Mouse (Mus musculus) heart, embryonic 11.5 days (tissue): ENCODE measurements around the gene Nop2. TPM values are rescaled to one million over a fixed set of nuclear protein-coding genes. Genes with fewer than 3 reads are reported as not detected.
"Not testable (repeated sequence)": the region's sequence is repeated elsewhere in the genome, so short reads cannot be mapped to it uniquely, and the experiment has no call there.

Experiments used
- ATAC-seq: fragments of 200-750 bp; cut with Nextera tagmentation; replicated peaks from 2 replicates; pipeline ENCODE4 v1.8.0; 2017; ENCODE audit warnings: moderate library complexity; ENCODE audit not compliant: insufficient number of reproducible peaks, low FRiP score, low TSS enrichment
- H3K27ac ChIP-seq: fragments of 300-500 bp; sonication (generic); 2 replicates; pipeline ENCODE4 v1.5.1; 2014; ENCODE audit warnings: mild to moderate bottlenecking, low read depth, low read length
- H3K27me3 ChIP-seq: fragments of 300-500 bp; sonication (generic); 2 replicates; pipeline ENCODE4 v1.6.1; 2014; ENCODE audit warnings: mild to moderate bottlenecking, low read length, mixed read lengths; ENCODE audit not compliant: control insufficient read depth, insufficient read depth
- H3K36me3 ChIP-seq: fragments of 300-500 bp; sonication (generic); 2 replicates; pipeline ENCODE4 v1.6.1; 2014; ENCODE audit warnings: mild to moderate bottlenecking, low read length, moderate library complexity, mixed read lengths; ENCODE audit not compliant: control insufficient read depth, insufficient read depth
- H3K4me1 ChIP-seq: fragments of 300-500 bp; sonication (generic); 2 replicates; pipeline ENCODE4 v1.6.1; 2014; ENCODE audit warnings: low read length; ENCODE audit not compliant: control insufficient read depth, insufficient read depth
- H3K4me2 ChIP-seq: fragments of 300-500 bp; sonication (generic); 2 replicates; pipeline ENCODE4 v1.6.1; 2014; ENCODE audit warnings: mild to moderate bottlenecking, moderate library complexity
- H3K4me3 ChIP-seq: fragments of 300-500 bp; sonication (generic); 2 replicates; pipeline ENCODE4 v1.5.1; 2014; ENCODE audit warnings: low read depth, low read length
- H3K9ac ChIP-seq: fragments of 300-500 bp; sonication (generic); 2 replicates; pipeline ENCODE4 v1.6.1; 2014; ENCODE audit warnings: mild to moderate bottlenecking, low read depth, low read length, moderate library complexity
- H3K9me3 ChIP-seq: fragments of 300-500 bp; sonication (generic); replicated peaks from 2 replicates; pipeline ENCODE4 v1.6.1; 2016; ENCODE audit warnings: low read length; ENCODE audit not compliant: control insufficient read depth
- WGBS: fragments of 180-500 bp; shearing (Covaris S2); extraction: QIAGEN DNeasy Blood & Tissue Kit; methylation state at CpG from one replicate; pipeline ENCODE4 v1.1.7; 2014; ENCODE audit not compliant: insufficient replicate concordance; 5-methylcytosine and 5-hydroxymethylcytosine counted together
- polyA plus RNA-seq: library from polyadenylated mRNA; unstranded; fragments of >200 nt; fragmentation: Nextera tagmentation; extraction: Ambion mirVana; gene quantifications from 2 replicates; pipeline ENCODE4 v1.2.1, GENCODE M21; 2014

Gene Nop2
- polyA plus RNA-seq, 1 experiment from 2014 or later: 50.7 TPM

DNA sequence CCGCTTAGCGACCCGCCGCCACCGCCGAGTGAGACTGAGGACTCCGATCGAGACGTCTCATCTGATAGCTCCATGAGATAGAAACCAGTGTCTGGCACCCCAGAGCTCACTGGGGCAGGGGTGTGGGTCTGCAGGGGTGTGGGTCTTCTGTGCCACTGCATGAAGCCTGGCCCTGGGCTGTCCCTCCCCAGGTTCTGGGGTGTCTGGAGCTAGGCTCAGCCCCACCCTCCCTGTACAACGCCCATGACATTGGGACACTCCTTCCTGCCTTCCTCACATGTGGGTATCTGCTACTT is 28.8 kb downstream of the Nop2 start:
- WGBS: 48% methylated on average over 10 of the region's 10 CpGs
- H3K4me1 ChIP-seq: peaks cover 17% of the 10 kb centered on the region
- H3K9me3 ChIP-seq: no peaks in the 10 kb centered on the region
- no peak overlapping the region; the same call in 1 of the 2 replicates for H3K4me2 ChIP-seq
- H3K27me3 ChIP-seq: no peaks in the 10 kb centered on the region
- H3K27ac ChIP-seq: peak overlapping the region; percentile 72
- H3K36me3 ChIP-seq: peaks cover 28% of the 10 kb centered on the region
- no peak overlapping the region for H3K4me3 ChIP-seq
- H3K9ac ChIP-seq: peak overlapping the region; percentile 56; the same call in 1 of the 2 replicates
- no peak for ATAC-seq

DNA sequence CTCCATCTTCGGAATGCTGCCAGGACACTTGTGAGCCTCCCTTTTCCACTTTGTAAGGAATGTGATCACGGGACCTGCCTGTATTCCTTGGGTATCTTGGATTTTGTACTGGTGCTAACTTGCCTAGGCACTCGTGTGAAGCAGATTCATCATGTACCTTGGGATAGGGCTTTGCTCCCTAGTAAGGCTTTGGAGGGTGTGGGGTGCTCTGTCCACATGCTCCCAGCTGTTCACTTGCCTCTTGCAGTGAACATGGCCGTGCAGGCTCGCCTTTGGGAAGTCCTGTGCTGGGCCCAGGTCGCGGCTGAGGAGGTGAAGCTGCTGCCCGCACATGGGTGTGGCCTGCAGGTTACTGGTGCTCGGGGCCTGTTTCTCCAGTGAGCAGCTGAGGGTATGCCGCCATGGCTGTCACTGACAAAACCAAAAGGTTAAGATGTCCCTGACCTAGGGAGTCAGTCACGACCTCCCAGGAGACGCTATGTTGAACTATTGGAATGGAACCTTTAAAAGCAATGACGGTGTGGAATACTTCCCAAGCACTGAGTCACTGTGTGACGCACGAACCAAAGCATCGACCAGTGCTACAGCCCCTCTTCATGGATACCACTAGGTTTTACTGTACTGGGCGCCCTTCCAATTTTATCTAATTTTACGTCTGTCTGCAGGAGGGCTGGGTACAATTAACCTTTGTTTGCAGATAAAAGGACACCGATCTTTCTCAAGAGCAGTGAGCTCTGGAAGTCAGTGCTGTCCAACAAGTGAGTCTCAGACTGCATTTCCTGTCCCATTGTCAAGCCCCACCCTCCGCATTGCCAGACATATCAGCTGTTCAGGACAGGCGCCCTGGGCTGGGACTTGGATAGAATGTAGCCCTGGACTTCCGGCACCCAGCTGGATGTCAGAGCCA is 29.4 kb downstream of the Nop2 start:
- Histone ChIP-seq H3K36me3 (peaks cover 28% of the 10 kb centered on the region), H3K4me3 (no peak overlapping the region; the same call in 1 of the 2 replicates), H3K27ac (peak overlapping the region; percentile 72), H3K27me3 (no peaks in the 10 kb centered on the region), H3K4me2 (peak overlapping the region; percentile 27), H3K9me3 (no peaks in the 10 kb centered on the region), H3K9ac (peak overlapping the region; percentile 56), H3K4me1 (peaks cover 17% of the 10 kb centered on the region)
- 10% methylated on average over 22 of the region's 22 CpGs for WGBS
- ATAC-seq: no peak

DNA sequence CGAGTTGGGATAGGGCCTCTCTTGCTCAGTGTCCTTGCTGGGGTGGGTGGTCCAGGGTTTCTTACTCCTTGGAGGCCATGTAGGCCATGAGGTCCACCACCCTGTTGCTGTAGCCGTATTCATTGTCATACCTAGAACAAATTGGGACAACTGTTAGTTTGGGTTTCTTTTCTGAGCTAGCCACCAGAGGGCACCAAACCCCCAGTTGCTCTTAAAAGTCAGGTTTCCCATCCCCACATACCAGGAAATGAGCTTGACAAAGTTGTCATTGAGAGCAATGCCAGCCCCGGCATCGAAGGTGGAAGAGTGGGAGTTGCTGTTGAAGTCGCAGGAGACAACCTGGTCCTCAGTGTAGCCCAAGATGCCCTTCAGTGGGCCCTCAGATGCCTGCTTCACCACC is 30.3 kb downstream of the Nop2 start:
- H3K9ac ChIP-seq, H3K27me3 ChIP-seq, H3K4me3 ChIP-seq, H3K9me3 ChIP-seq, ATAC-seq: not testable (repeated sequence)
- peak overlapping the region; percentile 15 for H3K27ac ChIP-seq
- H3K4me1 ChIP-seq: peaks cover 19% of the 10 kb centered on the region
- H3K36me3 ChIP-seq: peaks cover 28% of the 10 kb centered on the region
- WGBS: 4% methylated on average over 4 of the region's 5 CpGs
- peak overlapping the region; percentile 94; the same call in 1 of the 2 replicates for H3K4me2 ChIP-seq

DNA sequence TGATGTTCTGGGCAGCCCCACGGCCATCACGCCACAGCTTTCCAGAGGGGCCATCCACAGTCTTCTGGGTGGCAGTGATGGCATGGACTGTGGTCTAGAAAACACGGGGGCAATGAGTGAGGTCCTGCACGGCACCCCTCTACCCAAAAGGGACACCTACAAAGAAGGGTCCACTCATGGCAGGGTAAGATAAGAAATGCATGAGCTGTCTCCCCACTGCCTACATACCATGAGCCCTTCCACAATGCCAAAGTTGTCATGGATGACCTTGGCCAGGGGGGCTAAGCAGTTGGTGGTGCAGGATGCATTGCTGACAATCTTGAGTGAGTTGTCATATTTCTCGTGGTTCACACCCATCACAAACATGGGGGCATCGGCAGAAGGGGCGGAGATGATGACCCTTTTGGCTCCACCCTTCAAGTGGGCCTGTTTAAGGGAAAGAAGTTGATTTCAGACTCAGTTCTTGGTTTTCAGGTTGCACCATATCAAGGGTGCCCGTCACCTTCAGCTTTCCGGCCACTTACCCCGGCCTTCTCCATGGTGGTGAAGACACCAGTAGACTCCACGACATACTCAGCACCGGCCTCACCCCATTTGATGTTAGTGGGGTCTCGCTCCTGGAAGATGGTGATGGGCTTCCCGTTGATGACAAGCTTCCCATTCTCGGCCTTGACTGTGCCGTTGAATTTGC is 31.1 kb downstream of the Nop2 start:
- not testable (repeated sequence) for H3K9me3 ChIP-seq, ATAC-seq, H3K27me3 ChIP-seq
- WGBS: 57% methylated on average over 11 of the region's 16 CpGs
- Histone ChIP-seq H3K9ac (peak overlapping the region; percentile 100), H3K4me3 (peak overlapping the region; percentile 95), H3K4me2 (peak overlapping the region; percentile 94), H3K36me3 (peaks cover 30% of the 10 kb centered on the region), H3K27ac (0 out of 2 replicates have a peak overlapping the region, but pooled peaks have one; percentile 10), H3K4me1 (peaks cover 27% of the 10 kb centered on the region)

DNA sequence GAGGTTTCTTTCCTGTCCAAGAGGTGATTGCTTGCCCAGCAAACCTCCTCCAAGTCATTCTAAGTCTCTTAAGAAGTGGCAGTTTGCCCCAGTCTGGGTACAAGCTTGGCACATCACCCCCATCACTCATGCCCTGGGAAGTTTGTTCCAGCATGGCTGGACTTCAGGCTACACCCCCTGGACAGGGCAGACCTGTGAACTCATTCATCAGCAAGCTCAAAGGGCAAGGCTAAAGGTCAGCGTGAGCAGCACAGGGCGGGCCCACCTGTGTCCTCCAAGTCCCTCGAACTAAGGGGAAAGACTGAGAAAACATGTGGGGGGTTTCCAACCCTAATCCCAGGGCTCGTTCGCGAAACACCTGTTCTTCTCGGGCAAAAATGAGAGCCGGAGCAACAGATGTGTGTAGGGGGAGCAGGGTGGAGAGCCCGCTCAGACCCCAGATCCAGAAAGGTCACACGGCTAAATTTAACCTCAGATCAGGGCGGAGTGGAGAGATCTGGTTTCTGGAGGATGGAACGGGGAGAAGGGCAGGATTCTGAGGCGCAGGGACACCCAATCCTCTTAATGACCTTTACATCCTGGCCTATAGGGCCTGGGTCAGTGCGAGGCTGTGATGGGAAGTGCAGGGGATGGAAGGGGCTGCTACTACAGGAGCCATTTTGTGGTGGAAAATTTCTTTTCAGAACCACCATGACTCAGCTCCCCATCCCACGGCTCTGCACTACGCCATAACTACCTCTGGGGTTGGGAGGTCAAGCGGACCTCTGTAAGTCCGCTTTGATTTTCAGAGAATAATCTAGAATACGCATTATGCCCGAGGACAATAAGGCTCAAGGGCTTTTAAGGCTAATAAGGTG is 32.3 kb downstream of the Nop2 start:
- H3K36me3 ChIP-seq: peaks cover 26% of the 10 kb centered on the region
- 5% methylated on average over 20 of the region's 20 CpGs for WGBS

DNA sequence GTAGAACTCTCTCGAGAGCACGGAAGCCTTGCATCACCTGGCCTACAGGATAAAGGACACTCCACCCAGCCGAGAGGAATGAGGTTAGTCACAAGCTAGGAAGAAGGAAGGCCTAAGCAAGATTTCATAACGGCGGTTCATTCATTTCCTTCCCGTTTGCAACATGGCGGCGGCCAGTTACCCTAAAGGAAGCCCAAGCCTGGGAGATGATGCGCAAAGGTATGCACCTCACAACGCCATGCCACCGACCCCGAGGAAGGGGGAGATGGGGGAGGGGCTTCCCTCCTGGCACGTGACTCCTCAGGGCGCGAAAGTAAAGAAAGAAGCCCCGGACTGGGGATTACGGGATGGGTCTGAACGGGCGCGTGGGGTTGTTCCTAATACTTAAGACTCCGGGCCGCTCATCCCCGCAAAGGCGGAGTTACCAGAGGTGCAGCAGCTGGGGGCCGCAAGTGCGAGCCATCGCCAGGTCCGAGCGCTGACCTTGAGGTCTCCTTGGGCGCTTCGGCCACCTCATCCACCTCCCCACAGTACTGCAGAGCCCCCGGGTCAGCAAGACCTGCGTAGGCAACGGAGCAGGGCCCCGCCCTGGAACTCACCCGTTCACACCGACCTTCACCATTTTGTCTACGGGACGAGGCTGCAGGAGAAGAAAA is 33.1 kb downstream of the Nop2 start:
- Histone ChIP-seq H3K36me3 (peaks cover 34% of the 10 kb centered on the region), H3K27me3 (no peaks in the 10 kb centered on the region), H3K4me2 (peak overlapping the region; percentile 94), H3K9me3 (no peaks in the 10 kb centered on the region), H3K4me1 (peaks cover 30% of the 10 kb centered on the region), H3K27ac (peak overlapping the region; percentile 98), H3K4me3 (peak overlapping the region; percentile 95), H3K9ac (peak overlapping the region; percentile 100)
- peak; percentile 6 for ATAC-seq
- 0% methylated on average over 38 of the region's 39 CpGs for WGBS

More for the DNA sequence above, 32.3 kb downstream of the Nop2 start:
- peak overlapping the region; percentile 95 for H3K4me3 ChIP-seq
- peak overlapping the region; percentile 94 for H3K4me2 ChIP-seq
- ATAC-seq: no peak
- H3K9me3 ChIP-seq: no peaks in the 10 kb centered on the region
- H3K27me3 ChIP-seq: no peaks in the 10 kb centered on the region
- peaks cover 30% of the 10 kb centered on the region for H3K4me1 ChIP-seq
- H3K9ac ChIP-seq: peak overlapping the region; percentile 100
- peak overlapping the region; percentile 98 for H3K27ac ChIP-seq

DNA sequence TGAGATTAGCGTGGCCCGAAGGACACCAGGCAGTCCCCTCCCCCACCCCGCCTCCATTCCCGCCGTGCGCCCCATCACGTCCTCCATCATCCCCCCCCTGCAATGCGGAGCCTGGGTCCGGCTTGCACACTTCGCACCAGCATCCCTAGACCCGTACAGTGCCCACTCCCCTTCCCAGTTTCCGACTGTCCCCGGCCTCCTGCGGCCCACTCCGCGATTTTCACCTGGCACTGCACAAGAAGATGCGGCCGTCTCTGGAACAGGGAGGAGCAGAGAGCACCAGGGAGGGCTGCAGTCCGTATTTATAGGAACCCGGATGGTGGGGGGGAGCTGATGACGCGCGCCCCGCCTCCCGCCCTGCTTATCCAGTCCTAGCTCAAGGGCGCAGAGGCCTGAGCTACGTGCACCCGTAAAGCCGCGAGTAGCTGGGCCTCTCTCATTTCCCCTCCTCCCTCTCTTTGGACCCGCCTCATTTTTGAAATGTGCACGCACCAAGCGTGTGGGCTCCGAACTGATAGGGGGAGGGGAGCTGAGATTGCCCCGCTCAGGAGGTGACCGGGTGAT is 33.7 kb downstream of the Nop2 start:
- Histone ChIP-seq H3K4me1 (peaks cover 30% of the 10 kb centered on the region), H3K36me3 (peaks cover 36% of the 10 kb centered on the region), H3K9me3 (no peaks in the 10 kb centered on the region), H3K4me3 (peak overlapping the region; percentile 95), H3K27me3 (no peaks in the 10 kb centered on the region), H3K9ac (peak overlapping the region; percentile 100), H3K4me2 (peak overlapping the region; percentile 94), H3K27ac (peak overlapping the region; percentile 98)
- ATAC-seq: peak; percentile 84
- WGBS: under 1% methylated on average over 36 of the region's 36 CpGs
